Mouse (Mus musculus) heart, adult 2 months (tissue): Measurements from ENCODE around the gene Wdr25. TPM values are rescaled to one million over a fixed set of nuclear protein-coding genes. Genes with fewer than 3 reads are reported as not detected.

Experiments used
- DNase-seq, 2 experiments: peaks; one replicate each; pipeline ENCODE4 v3.0.0; 2021
- H3K27ac ChIP-seq: fragments of 200-600 bp; 2 replicates; pipeline ENCODE4 v1.8.1; 2022
- H3K27me3 ChIP-seq: fragments of 200-500 bp; 2 replicates; pipeline ENCODE4 v1.6.1; 2012; ENCODE audit warnings: mild to moderate bottlenecking, low read length, inconsistent platforms, mixed read lengths; ENCODE audit not compliant: control insufficient read depth, insufficient read depth
- H3K36me3 ChIP-seq: fragments of 200-500 bp; 2 replicates; pipeline ENCODE4 v1.6.1; 2012; ENCODE audit warnings: low read length, inconsistent platforms; ENCODE audit not compliant: control insufficient read depth, insufficient read depth
- H3K4me1 ChIP-seq: fragments of 200-500 bp; 2 replicates; pipeline ENCODE4 v1.6.1; 2011; ENCODE audit warnings: low read length; ENCODE audit not compliant: control insufficient read depth, insufficient read depth
- H3K4me3 ChIP-seq: fragments of 200-600 bp; 2 replicates; pipeline ENCODE4 v1.8.1; 2022
- H3K79me2 ChIP-seq: fragments of 200-500 bp; replicated peaks from 2 replicates; pipeline ENCODE4 v1.6.1; 2012; ENCODE audit warnings: mild to moderate bottlenecking, inconsistent platforms, low read length, moderate library complexity, mixed read lengths; ENCODE audit not compliant: control insufficient read depth, insufficient read depth
- H3K9ac ChIP-seq: fragments of 200-500 bp; 2 replicates; pipeline ENCODE4 v1.6.1; 2012; ENCODE audit warnings: low read depth, mild to moderate bottlenecking, control low read depth, inconsistent platforms, low read length, mixed read lengths
- CTCF ChIP-seq: fragments of 200-600 bp; IDR thresholded peaks from 2 replicates; pipeline ENCODE4 v1.8.1; 2022; ENCODE audit warnings: antibody characterized with exemption, mild to moderate bottlenecking, moderate library complexity
- EP300 ChIP-seq: fragments of 200-500 bp; IDR thresholded peaks from 2 replicates; pipeline ENCODE4 v1.6.1; 2011; ENCODE audit warnings: low read depth, low read length, control low read depth; ENCODE audit not compliant: insufficient read depth
- POLR2A ChIP-seq: fragments of 200-500 bp; IDR thresholded peaks from 2 replicates; pipeline ENCODE4 v1.6.1; 2011; ENCODE audit warnings: mild to moderate bottlenecking, low read depth, low read length, control low read depth; ENCODE audit not compliant: insufficient read depth
- WGBS: fragments of 180-500 bp; shearing (Covaris S2); methylation state at CpG from one replicate; pipeline ENCODE4 v1.1.7; 2018; 5-methylcytosine and 5-hydroxymethylcytosine counted together
- intact Hi-C: fragments of 180-260 bp; cut with DNase I; formaldehyde crosslinking; loops from one replicate; pipeline ENCODE4 v1.15.1; 2025
- polyA plus RNA-seq: library from polyadenylated mRNA; depleted of rRNA; stranded (reverse); fragments of >200 nt; gene quantifications from 2 replicates; pipeline ENCODE4 v1.2.3, GENCODE M21; 2012
- total RNA-seq, 2 experiments: library from RNA; stranded (reverse); gene quantifications; 2 replicates each; pipeline ENCODE4 v1.2.3; 2021

Wdr25 gene
- total and polyA plus RNA-seq, 3 experiments = 3.5 to 9.5 (median 4.9) TPM

- Histone ChIP-seq H3K79me2 (no peaks in the 10 kb centered on the region), H3K4me3 (no peak overlapping the region), H3K9ac (no peak overlapping the region), H3K27me3 (no peaks in the 10 kb centered on the region), H3K4me1 (no peaks in the 10 kb centered on the region), H3K36me3 (no peaks in the 10 kb centered on the region), H3K27ac (no peak overlapping the region)
- no peak for DNase-seq
- 92% methylated on average over 12 of the region's 12 CpGs for WGBS
- intact Hi-C loops = loop anchor here (10.0 kb wide), 1 partner anchor 698 kb away; the partner anchor contains the start of gene Rtl1
- TF ChIP-seq EP300 = no peak
- no peak for TF ChIP-seq CTCF
- TF ChIP-seq POLR2A = no peak
Measured at GRCm38 (mm10) chr12:108906398-108906797, 13.0 kb downstream of the Wdr25 start.

GRCm38 (mm10) chr12:108909846-108910433, 16.5 kb downstream of the Wdr25 start:
- no peak for TF ChIP-seq EP300
- TF ChIP-seq CTCF = no peak
- no peak for TF ChIP-seq POLR2A
- 90% methylated on average over 8 of the region's 8 CpGs for WGBS
- Histone ChIP-seq H3K27me3 (no peaks in the 10 kb centered on the region), H3K4me3 (no peak overlapping the region), H3K79me2 (no peaks in the 10 kb centered on the region), H3K36me3 (no peaks in the 10 kb centered on the region), H3K9ac (no peak overlapping the region), H3K4me1 (no peaks in the 10 kb centered on the region; the same call in 1 of the 2 replicates), H3K27ac (no peak overlapping the region)
- intact Hi-C loops = loop anchor here (10.0 kb wide), 1 partner anchor 695 kb away; the partner anchor contains the start of gene Rtl1
- DNase-seq = no peak

- DNase-seq = no peak
- H3K9ac ChIP-seq = no peak overlapping the region
- H3K79me2 ChIP-seq = no peaks in the 10 kb centered on the region
- H3K27ac ChIP-seq = no peak overlapping the region
- H3K36me3 ChIP-seq = no peaks in the 10 kb centered on the region
- WGBS = 91% methylated on average over 2 of the region's 2 CpGs
- no peaks in the 10 kb centered on the region for H3K27me3 ChIP-seq
- H3K4me3 ChIP-seq = no peak overlapping the region
- no peaks in the 10 kb centered on the region; the same call in 1 of the 2 replicates for H3K4me1 ChIP-seq
- intact Hi-C loops = no loop called here
- TF ChIP-seq POLR2A (no peak), EP300 (no peak), CTCF (no peak)
Measured at GRCm38 (mm10) chr12:108912442-108912841, 19.0 kb downstream of the Wdr25 start.

GRCm38 (mm10) chr12:108914198-108914597, 20.8 kb downstream of the Wdr25 start:
- H3K79me2 ChIP-seq = no peaks in the 10 kb centered on the region
- no peak overlapping the region for H3K4me3 ChIP-seq
- H3K4me1 ChIP-seq = no peaks in the 10 kb centered on the region; the same call in 1 of the 2 replicates
- H3K27me3 ChIP-seq = no peaks in the 10 kb centered on the region
- H3K27ac ChIP-seq = no peak overlapping the region
- H3K9ac ChIP-seq = no peak overlapping the region
- no peaks in the 10 kb centered on the region for H3K36me3 ChIP-seq
- WGBS = 59% methylated on average over 3 of the region's 3 CpGs
- intact Hi-C loops = no loop called here
- no peak for DNase-seq
- TF ChIP-seq CTCF (no peak), EP300 (no peak), POLR2A (no peak)

- no peak overlapping the region for H3K27ac ChIP-seq
Measured at GRCm38 (mm10) chr12:108914709-108915340, 21.4 kb downstream of the Wdr25 start.

GRCm38 (mm10) chr12:108915893-108916292, 22.5 kb downstream of the Wdr25 start:
- no peaks in the 10 kb centered on the region for H3K79me2 ChIP-seq
- WGBS = 56% methylated on average over 6 of the region's 6 CpGs
- H3K36me3 ChIP-seq = no peaks in the 10 kb centered on the region
- TF ChIP-seq EP300 (no peak), POLR2A (no peak), CTCF (no peak)
- no peak overlapping the region for H3K27ac ChIP-seq
- H3K4me3 ChIP-seq = no peak overlapping the region
- no peaks in the 10 kb centered on the region for H3K27me3 ChIP-seq
- no peaks in the 10 kb centered on the region; the same call in 1 of the 2 replicates for H3K4me1 ChIP-seq
- intact Hi-C loops = no loop called here
- no peak overlapping the region for H3K9ac ChIP-seq
- no peak for DNase-seq

More at GRCm38 (mm10) chr12:108914709-108915340, 21.4 kb downstream of the Wdr25 start:
- Histone ChIP-seq H3K79me2 (no peaks in the 10 kb centered on the region), H3K4me1 (no peaks in the 10 kb centered on the region; the same call in 1 of the 2 replicates), H3K4me3 (no peak overlapping the region), H3K27me3 (no peaks in the 10 kb centered on the region), H3K36me3 (no peaks in the 10 kb centered on the region), H3K9ac (no peak overlapping the region)
- no peak for DNase-seq
- intact Hi-C loops = no loop called here
- no peak for TF ChIP-seq EP300
- TF ChIP-seq POLR2A = no peak
- no peak for TF ChIP-seq CTCF
- 80% methylated on average over 12 of the region's 12 CpGs for WGBS
